Mouse (Mus musculus): ENCODE measurements at regions not wholly inside any gene's neighbourhood (a gene's known extent, or its start where the extent isn't known, plus 50 kb on each side); places are given as distances from the start of the nearest gene placed in this dataset.

DNA sequence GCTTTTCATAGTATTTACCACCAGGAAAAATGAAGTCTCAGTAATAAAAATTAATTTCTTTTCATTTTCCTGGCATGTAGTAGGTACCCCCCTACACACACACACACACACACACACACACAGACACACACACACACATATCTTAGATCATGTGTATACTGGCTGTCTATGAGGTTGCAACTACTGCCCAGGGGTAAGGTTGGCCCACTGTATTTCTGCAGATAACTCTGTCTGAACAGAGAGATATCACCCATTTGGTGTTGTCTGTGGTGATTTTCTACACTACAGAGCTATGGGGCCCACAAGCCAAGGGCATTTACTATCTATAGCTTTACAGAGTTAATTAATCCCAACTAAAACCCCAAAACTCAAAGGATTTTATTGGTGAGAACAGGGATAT lies 188.9 kb downstream of the Car2 start:
- no peak for ATAC-seq (replicated peaks; ENCODE audit: low FRiP score)
- no peaks in the 10 kb centered on the region for H3K36me3 ChIP-seq (ENCODE audit: control insufficient read depth, insufficient read depth, low read length)
- H3K4me2 ChIP-seq (ENCODE audit: low read depth, low read length, severe bottlenecking), result no peak overlapping the region
- no peak overlapping the region for H3K4me3 ChIP-seq (ENCODE audit: low read depth, low read length)
- no peak overlapping the region for H3K9ac ChIP-seq (ENCODE audit: low read length)
- H3K27me3 ChIP-seq (ENCODE audit: control insufficient read depth, insufficient read depth, low read length), result no peaks in the 10 kb centered on the region
- no peak for DNase-seq (ENCODE audit: low spot score)
- no peak overlapping the region for H3K27ac ChIP-seq (ENCODE audit: low read depth, low read length)
- H3K4me1 ChIP-seq (replicated peaks; ENCODE audit: control insufficient read depth, insufficient read depth, low read length), result no peaks in the 10 kb centered on the region
- no peaks in the 10 kb centered on the region for H3K9me3 ChIP-seq (ENCODE audit: control insufficient read depth, low read length)

DNA sequence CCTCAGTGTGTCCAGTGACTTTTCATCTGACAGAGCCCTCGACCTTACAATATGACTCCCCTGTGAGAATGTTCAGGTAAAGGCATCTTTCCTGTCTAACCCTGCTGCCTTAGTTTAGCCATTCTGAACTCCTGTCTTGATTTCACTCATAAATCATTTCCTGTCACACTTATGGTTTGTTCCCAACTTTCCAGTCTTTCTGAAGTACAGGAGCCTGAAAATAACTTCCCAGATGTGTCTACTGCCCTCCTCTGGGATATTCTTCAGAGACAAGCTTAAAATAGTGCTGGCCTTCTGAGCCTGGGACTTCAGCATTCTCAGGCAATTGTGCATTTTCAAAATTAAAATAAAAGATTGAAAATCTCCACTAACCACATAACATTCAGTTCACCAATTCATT lies 204.1 kb downstream of the Car2 start:
- no peak overlapping the region for H3K9ac ChIP-seq (ENCODE audit: low read length)
- H3K4me2 ChIP-seq (ENCODE audit: low read depth, low read length, severe bottlenecking), result no peak overlapping the region
- H3K4me3 ChIP-seq (ENCODE audit: low read depth, low read length), result no peak overlapping the region
- H3K4me1 ChIP-seq (replicated peaks; ENCODE audit: control insufficient read depth, insufficient read depth, low read length), result no peaks in the 10 kb centered on the region
- no peaks in the 10 kb centered on the region for H3K36me3 ChIP-seq (ENCODE audit: control insufficient read depth, insufficient read depth, low read length)
- H3K9me3 ChIP-seq (ENCODE audit: control insufficient read depth, low read length), result no peaks in the 10 kb centered on the region
- no peaks in the 10 kb centered on the region for H3K27me3 ChIP-seq (ENCODE audit: control insufficient read depth, insufficient read depth, low read length)
- 75% methylated on average over 1 of the region's 1 CpGs for WGBS
- H3K27ac ChIP-seq (ENCODE audit: low read depth, low read length), result no peak overlapping the region
- DNase-seq (ENCODE audit: low spot score) (no peak), ATAC-seq (replicated peaks; ENCODE audit: low FRiP score) (no peak)

DNA sequence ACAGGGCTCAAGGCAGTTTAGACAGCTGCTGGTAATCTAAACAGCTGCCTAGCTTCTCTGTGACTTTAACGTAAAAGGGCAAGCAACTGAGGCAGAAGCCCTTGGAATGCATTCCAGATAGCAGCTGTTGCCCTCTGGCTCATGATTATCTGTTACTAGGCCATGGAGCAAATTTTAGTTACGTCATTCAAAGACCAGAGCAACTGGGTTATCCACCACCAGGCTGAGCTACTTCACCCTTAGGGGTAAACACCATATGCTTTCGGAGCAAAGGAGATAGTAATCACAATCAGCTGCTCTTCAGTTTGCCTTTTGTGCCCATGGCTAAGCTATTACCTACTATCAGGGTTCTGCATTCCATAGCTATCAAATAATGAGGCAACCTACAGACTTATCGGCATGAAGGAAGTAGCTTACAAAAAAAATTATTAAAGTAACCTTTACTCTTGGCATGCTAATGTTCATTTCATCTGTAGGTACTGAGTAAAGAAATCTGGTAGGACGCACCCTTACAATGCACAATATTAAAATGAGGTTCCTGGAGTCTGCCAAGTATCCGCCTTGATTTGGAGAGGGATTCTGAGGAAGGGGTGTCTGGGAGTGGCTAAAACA lies 212.2 kb downstream of the Car2 start:
- Histone ChIP-seq H3K9me3 (ENCODE audit: control insufficient read depth, low read length) (no peaks in the 10 kb centered on the region), H3K27me3 (ENCODE audit: control insufficient read depth, insufficient read depth, low read length) (no peaks in the 10 kb centered on the region), H3K4me2 (ENCODE audit: low read depth, low read length, severe bottlenecking) (no peak overlapping the region), H3K36me3 (ENCODE audit: control insufficient read depth, insufficient read depth, low read length) (no peaks in the 10 kb centered on the region), H3K4me3 (ENCODE audit: low read depth, low read length) (no peak overlapping the region), H3K4me1 (replicated peaks; ENCODE audit: control insufficient read depth, insufficient read depth, low read length) (no peaks in the 10 kb centered on the region), H3K9ac (ENCODE audit: low read length) (no peak overlapping the region), H3K27ac (ENCODE audit: low read depth, low read length) (no peak overlapping the region)
- ATAC-seq (replicated peaks; ENCODE audit: low FRiP score) (no peak), DNase-seq (ENCODE audit: low spot score) (no peak)
- WGBS, result 75% methylated on average over 6 of the region's 6 CpGs

DNA sequence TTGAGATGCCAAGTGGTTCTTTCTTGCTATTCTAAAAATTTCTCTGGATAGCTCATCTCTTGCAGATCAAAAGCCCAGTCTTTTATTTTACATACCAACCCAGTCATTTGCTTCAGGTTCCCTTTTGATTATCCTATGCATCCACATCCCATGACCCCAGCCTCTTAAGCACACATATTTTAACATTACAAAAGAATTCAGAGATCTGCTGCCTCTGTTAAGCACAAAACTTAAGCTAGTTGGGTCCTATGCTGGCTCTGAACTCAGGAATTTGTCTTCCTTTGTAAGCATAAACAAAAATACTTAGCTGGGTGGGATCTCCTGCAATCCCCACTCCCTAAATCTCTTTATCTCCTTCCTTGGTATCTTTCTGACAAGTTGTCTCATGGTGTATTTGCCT lies 212.9 kb downstream of the Car2 start:
- Histone ChIP-seq H3K36me3 (ENCODE audit: control insufficient read depth, insufficient read depth, low read length) (no peaks in the 10 kb centered on the region), H3K4me2 (ENCODE audit: low read depth, low read length, severe bottlenecking) (no peak overlapping the region), H3K27me3 (ENCODE audit: control insufficient read depth, insufficient read depth, low read length) (no peaks in the 10 kb centered on the region), H3K9ac (ENCODE audit: low read length) (no peak overlapping the region), H3K4me1 (replicated peaks; ENCODE audit: control insufficient read depth, insufficient read depth, low read length) (no peaks in the 10 kb centered on the region), H3K4me3 (ENCODE audit: low read depth, low read length) (no peak overlapping the region), H3K27ac (ENCODE audit: low read depth, low read length) (no peak overlapping the region), H3K9me3 (ENCODE audit: control insufficient read depth, low read length) (no peaks in the 10 kb centered on the region)
- no peak for ATAC-seq (replicated peaks; ENCODE audit: low FRiP score)
- no peak for DNase-seq (ENCODE audit: low spot score)

DNA sequence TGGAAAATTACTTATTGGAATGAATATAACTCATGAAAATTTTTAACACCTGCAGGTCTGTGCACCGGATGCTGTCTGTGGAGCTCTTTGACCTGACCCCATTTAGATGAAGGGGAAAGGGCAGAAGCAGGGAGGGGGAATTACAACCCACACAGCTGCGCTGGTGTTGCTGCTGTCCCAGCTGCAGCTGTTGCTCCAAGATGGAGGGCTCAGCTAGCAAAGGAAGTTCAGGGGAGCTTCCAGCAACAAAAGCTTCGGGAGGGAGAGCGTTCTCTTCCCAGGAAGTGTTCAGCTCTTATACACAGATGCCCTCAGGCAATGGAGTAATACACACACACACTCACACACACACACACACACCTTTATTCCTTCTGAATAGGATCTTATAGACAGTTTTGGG lies 219.6 kb downstream of the Car2 start:
- H3K9ac ChIP-seq (ENCODE audit: low read length), result no peak overlapping the region
- H3K4me3 ChIP-seq (ENCODE audit: low read depth, low read length), result no peak overlapping the region
- DNase-seq (ENCODE audit: low spot score) (no peak), ATAC-seq (replicated peaks; ENCODE audit: low FRiP score) (no peak)
- no peak overlapping the region for H3K27ac ChIP-seq (ENCODE audit: low read depth, low read length)
- no peaks in the 10 kb centered on the region for H3K27me3 ChIP-seq (ENCODE audit: control insufficient read depth, insufficient read depth, low read length)
- no peaks in the 10 kb centered on the region for H3K9me3 ChIP-seq (ENCODE audit: control insufficient read depth, low read length)
- H3K36me3 ChIP-seq (ENCODE audit: control insufficient read depth, insufficient read depth, low read length), result no peaks in the 10 kb centered on the region
- H3K4me1 ChIP-seq (replicated peaks; ENCODE audit: control insufficient read depth, insufficient read depth, low read length), result no peaks in the 10 kb centered on the region
- 60% methylated on average over 4 of the region's 4 CpGs for WGBS
- no peak overlapping the region for H3K4me2 ChIP-seq (ENCODE audit: low read depth, low read length, severe bottlenecking)

DNA sequence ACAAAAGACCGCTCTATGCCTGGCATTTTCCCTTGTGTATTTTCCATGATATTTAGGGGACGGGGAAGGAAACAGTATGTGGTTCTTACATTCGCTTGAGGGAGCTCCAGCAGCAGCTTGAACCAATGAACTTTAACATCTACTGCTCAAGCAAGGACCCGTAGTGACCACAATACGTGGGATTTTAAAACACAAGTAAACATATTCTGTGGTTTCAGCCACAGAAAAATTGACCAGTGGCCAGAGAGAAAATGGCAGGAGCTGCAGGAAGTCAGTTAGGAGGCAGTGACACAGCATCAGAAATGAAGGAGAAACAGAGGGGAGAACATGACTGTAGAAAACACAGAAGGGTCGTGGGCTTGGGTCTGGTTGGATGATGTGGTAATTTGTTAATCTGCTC lies 220.2 kb downstream of the Car2 start:
- Histone ChIP-seq H3K9me3 (ENCODE audit: control insufficient read depth, low read length) (no peaks in the 10 kb centered on the region), H3K4me2 (ENCODE audit: low read depth, low read length, severe bottlenecking) (no peak overlapping the region), H3K27ac (ENCODE audit: low read depth, low read length) (no peak overlapping the region), H3K4me3 (ENCODE audit: low read depth, low read length) (no peak overlapping the region), H3K9ac (ENCODE audit: low read length) (no peak overlapping the region), H3K27me3 (ENCODE audit: control insufficient read depth, insufficient read depth, low read length) (no peaks in the 10 kb centered on the region), H3K36me3 (ENCODE audit: control insufficient read depth, insufficient read depth, low read length) (no peaks in the 10 kb centered on the region), H3K4me1 (replicated peaks; ENCODE audit: control insufficient read depth, insufficient read depth, low read length) (no peaks in the 10 kb centered on the region)
- no peak for ATAC-seq (replicated peaks; ENCODE audit: low FRiP score)
- DNase-seq (ENCODE audit: low spot score), result no peak
- WGBS, result 87% methylated on average over 6 of the region's 6 CpGs

DNA sequence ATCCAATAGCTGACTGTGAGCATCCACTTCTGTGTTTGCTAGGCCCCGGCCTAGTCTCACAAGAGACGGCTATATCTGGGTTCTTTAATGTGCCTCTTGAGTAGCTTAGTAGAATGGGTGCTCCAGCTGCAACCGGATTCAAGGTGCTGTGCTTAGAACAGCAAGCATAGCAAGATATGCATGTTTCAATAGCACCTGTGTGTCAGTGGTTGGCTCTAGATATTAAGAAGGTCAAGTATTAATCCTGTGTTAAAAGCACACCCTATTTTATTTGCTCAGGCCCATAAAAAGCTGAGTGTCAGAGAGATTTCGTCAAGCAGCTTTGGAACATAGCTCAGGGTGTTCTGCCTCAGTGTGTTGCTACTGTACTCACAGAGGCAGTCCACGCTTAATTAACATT lies 221.2 kb downstream of the Car2 start:
- Histone ChIP-seq H3K9me3 (ENCODE audit: control insufficient read depth, low read length) (no peaks in the 10 kb centered on the region), H3K36me3 (ENCODE audit: control insufficient read depth, insufficient read depth, low read length) (no peaks in the 10 kb centered on the region), H3K4me1 (replicated peaks; ENCODE audit: control insufficient read depth, insufficient read depth, low read length) (no peaks in the 10 kb centered on the region), H3K9ac (ENCODE audit: low read length) (no peak overlapping the region), H3K27me3 (ENCODE audit: control insufficient read depth, insufficient read depth, low read length) (no peaks in the 10 kb centered on the region), H3K4me2 (ENCODE audit: low read depth, low read length, severe bottlenecking) (no peak overlapping the region), H3K4me3 (ENCODE audit: low read depth, low read length) (no peak overlapping the region), H3K27ac (ENCODE audit: low read depth, low read length) (no peak overlapping the region)
- 89% methylated on average over 5 of the region's 5 CpGs for WGBS
- DNase-seq (ENCODE audit: low spot score), result no peak
- ATAC-seq (replicated peaks; ENCODE audit: low FRiP score), result no peak

DNA sequence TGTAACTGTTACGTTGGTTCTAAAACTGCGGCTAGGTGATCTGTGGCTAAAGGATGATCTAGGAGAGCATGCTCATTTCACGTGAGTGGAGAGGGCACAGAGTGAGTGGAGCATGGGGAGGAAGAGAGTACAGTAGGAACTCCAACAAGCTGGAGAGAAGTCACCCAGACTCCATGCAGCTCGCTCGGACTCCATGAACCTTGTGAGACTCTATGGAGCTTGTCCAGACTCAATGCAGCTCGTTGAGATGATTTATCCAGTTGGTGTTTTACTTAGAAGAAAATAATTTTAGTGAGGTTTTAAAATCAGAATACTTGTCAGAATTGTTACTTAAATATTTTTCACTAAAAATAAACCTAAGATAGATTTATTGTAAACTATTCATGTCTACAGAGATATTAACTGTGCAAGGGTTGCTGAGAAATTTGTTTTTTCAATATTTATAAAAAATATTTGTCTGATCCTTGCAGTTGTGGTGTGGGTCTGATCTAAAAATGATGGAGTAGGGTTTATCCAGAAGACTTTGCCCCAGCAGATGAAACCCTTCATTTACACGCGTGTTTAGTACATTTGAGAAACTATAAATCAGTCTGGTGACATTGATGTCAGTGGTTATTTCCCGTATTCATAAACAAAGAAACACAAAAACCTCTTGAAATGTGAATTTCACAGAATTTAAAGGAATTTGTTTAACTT lies 222.3 kb downstream of the Car2 start:
- Histone ChIP-seq H3K27ac (ENCODE audit: low read depth, low read length) (no peak overlapping the region), H3K36me3 (ENCODE audit: control insufficient read depth, insufficient read depth, low read length) (no peaks in the 10 kb centered on the region), H3K4me3 (ENCODE audit: low read depth, low read length) (no peak overlapping the region), H3K4me2 (ENCODE audit: low read depth, low read length, severe bottlenecking) (no peak overlapping the region), H3K27me3 (ENCODE audit: control insufficient read depth, insufficient read depth, low read length) (no peaks in the 10 kb centered on the region), H3K4me1 (replicated peaks; ENCODE audit: control insufficient read depth, insufficient read depth, low read length) (no peaks in the 10 kb centered on the region), H3K9ac (ENCODE audit: low read length) (no peak overlapping the region), H3K9me3 (ENCODE audit: control insufficient read depth, low read length) (no peaks in the 10 kb centered on the region)
- 90% methylated on average over 9 of the region's 9 CpGs for WGBS
- ATAC-seq (replicated peaks; ENCODE audit: low FRiP score), result no peak
- no peak for DNase-seq (ENCODE audit: low spot score)

DNA sequence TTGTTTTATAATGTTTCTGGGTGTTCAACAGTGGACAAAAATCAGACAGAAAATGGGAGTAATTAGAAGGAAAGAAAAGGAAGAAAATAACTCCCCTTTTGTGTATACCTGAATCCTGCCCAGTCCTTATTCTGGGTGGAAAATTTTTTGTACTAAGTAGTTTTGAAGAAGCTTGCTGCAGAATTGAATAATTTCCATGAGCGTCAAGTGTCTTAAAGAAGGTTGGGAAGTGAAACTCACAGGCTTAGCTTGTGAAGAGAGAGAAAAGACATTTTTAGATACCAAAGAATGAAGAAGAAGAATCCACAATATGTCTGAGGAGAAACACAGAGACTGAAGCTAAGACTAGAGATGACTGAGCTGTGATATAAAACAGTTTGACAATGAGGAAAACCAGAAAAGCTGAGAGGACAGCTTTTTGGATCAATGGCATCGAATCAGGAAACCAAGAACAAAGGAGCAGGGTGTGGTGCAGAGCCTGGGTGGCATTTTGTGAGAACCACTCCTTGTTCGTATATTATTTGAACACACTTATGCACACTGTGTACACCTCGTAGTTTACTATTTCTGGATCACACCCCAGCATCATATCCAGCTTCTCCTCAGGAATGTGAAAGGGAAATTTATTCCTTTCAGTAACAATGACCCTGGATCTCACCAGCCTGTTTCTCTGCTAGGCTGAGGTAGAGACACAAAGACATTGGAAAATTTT lies 221.9 kb downstream of the Gm9733 start:
- H3K4me1 ChIP-seq (replicated peaks; ENCODE audit: control insufficient read depth, insufficient read depth, low read length), result no peaks in the 10 kb centered on the region
- H3K9me3 ChIP-seq (ENCODE audit: control insufficient read depth, low read length), result no peaks in the 10 kb centered on the region
- H3K27ac ChIP-seq (ENCODE audit: low read depth, low read length), result no peak overlapping the region
- DNase-seq (ENCODE audit: low spot score) (no peak), ATAC-seq (replicated peaks; ENCODE audit: low FRiP score) (no peak)
- H3K36me3 ChIP-seq (ENCODE audit: control insufficient read depth, insufficient read depth, low read length), result no peaks in the 10 kb centered on the region
- no peaks in the 10 kb centered on the region for H3K27me3 ChIP-seq (ENCODE audit: control insufficient read depth, insufficient read depth, low read length)
- no peak overlapping the region for H3K4me3 ChIP-seq (ENCODE audit: low read depth, low read length)
- WGBS, result 64% methylated on average over 4 of the region's 4 CpGs
- H3K4me2 ChIP-seq (ENCODE audit: low read depth, low read length, severe bottlenecking), result no peak overlapping the region
- no peak overlapping the region for H3K9ac ChIP-seq (ENCODE audit: low read length)

Measured in forebrain, embryonic 11.5 days (tissue).